Mouse (Mus musculus) layer of hippocampus, adult 9-11 months (tissue): ENCODE measurements around the gene Clasrp.
"Not testable (repeated sequence)": the region's sequence is repeated elsewhere in the genome, so short reads cannot be mapped to it uniquely, and the experiment has no call there.

Experiments
- DNase-seq: peaks from one replicate; pipeline ENCODE4 v3.0.0; 2022

Gene Clasrp

GRCm38 (mm10) chr7:19607291-19607690 lies 3.0 kb upstream of the Clasrp start:
- no peak for DNase-seq

- not testable (repeated sequence) for DNase-seq
These were observed 424 bp upstream of the Clasrp start for GRCm38 (mm10) chr7:19604606-19605214.

- DNase-seq: no peak
These were observed 1.2 kb downstream of the Clasrp start for GRCm38 (mm10) chr7:19603055-19603454.

GRCm38 (mm10) chr7:19600562-19600961 lies 3.7 kb downstream of the Clasrp start:
- peak; percentile 92 for DNase-seq

- DNase-seq: no peak
These were observed 11.1 kb downstream of the Clasrp start for GRCm38 (mm10) chr7:19593061-19593730.

GRCm38 (mm10) chr7:19589917-19590316 lies 14.4 kb downstream of the Clasrp start:
- peak; percentile 84 for DNase-seq

- DNase-seq: peak; percentile 47
These were observed 15.1 kb downstream of the Clasrp start for GRCm38 (mm10) chr7:19589207-19589606.

- no peak for DNase-seq
These were observed 18.0 kb downstream of the Clasrp start for GRCm38 (mm10) chr7:19586269-19586668.

GRCm38 (mm10) chr7:19580634-19581033 lies 23.7 kb downstream of the Clasrp start:
- no peak for DNase-seq

GRCm38 (mm10) chr7:19579751-19580150 lies 24.5 kb downstream of the Clasrp start:
- no peak for DNase-seq

- no peak for DNase-seq
These were observed 25.9 kb downstream of the Clasrp start for GRCm38 (mm10) chr7:19578436-19578835.

- DNase-seq: no peak
These were observed 26.3 kb downstream of the Clasrp start for GRCm38 (mm10) chr7:19577877-19578414.

- no peak for DNase-seq
These were observed 27.0 kb downstream of the Clasrp start, which contains the start of the genes Zfp296 and Gemin7 for GRCm38 (mm10) chr7:19577141-19577852. Gene Zfp296, plus strand, starts transcription at chr7:19577287. Gene Gemin7, minus strand, starts transcription at chr7:19577595.

- DNase-seq: no peak
These were observed 28.7 kb downstream of the Clasrp start for GRCm38 (mm10) chr7:19575559-19575958.

- no peak for DNase-seq
These were observed 30.5 kb downstream of the Clasrp start for GRCm38 (mm10) chr7:19573776-19574140.

- peak; percentile 60 for DNase-seq
These were observed 31.1 kb downstream of the Clasrp start for GRCm38 (mm10) chr7:19572926-19573775.

GRCm38 (mm10) chr7:19569647-19570046 lies 34.6 kb downstream of the Clasrp start:
- DNase-seq: no peak

GRCm38 (mm10) chr7:19567426-19567825 lies 36.9 kb downstream of the Clasrp start:
- no peak for DNase-seq

- no peak for DNase-seq
These were observed 38.5 kb downstream of the Clasrp start for GRCm38 (mm10) chr7:19565803-19566202.

GRCm38 (mm10) chr7:19564455-19564854 lies 39.8 kb downstream of the Clasrp start:
- no peak for DNase-seq

GRCm38 (mm10) chr7:19563884-19564283 lies 40.4 kb downstream of the Clasrp start:
- DNase-seq: no peak

GRCm38 (mm10) chr7:19562643-19563410 lies 41.5 kb downstream of the Clasrp start, which contains the start of gene Ppp1r37:
Gene Ppp1r37, minus strand, starts transcription at chr7:19563076.
- DNase-seq: no peak
